Mouse (Mus musculus) cerebellum, adult 18-20 months (tissue): ENCODE results near the gene Gas7.
A peak's percentile ranks its signal among the peaks of the same experiment; 100 is the strongest.

Experiments used
- DNase-seq, 2 experiments: peaks; one replicate each; pipeline ENCODE4 v3.0.0; 2021

The Gas7 gene

DNA sequence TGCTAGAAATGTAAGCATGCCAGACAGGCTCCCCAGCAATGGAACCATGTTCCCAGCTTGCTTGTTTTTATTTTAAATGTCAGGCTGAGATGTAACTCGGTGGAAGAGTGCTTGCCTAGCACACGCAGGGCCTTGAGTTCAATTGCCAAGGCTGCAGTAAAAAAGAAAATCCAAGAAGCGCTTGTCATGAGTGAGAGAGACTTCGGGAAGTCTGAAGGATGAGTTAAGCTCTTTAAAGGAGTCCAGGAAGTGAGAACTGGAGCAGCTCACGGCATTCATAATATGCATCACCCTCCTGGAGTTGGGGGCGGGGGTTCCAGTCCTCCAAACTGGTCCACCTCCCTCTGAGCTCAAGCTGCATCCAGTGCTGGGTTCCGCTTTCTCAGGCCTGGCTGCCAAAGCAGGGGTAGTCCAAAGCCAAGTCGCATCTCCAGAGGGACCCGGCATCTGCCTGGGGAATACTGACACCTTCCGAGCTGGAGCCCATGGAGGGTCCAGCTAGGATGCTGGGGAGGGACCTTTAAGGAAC lies 34.5 kb downstream of the Gas7 start:
- DNase-seq = no peak

GRCm38 (mm10) chr11:67496796-67497195 lies 41.6 kb downstream of the Gas7 start:
- no peak for DNase-seq

DNA sequence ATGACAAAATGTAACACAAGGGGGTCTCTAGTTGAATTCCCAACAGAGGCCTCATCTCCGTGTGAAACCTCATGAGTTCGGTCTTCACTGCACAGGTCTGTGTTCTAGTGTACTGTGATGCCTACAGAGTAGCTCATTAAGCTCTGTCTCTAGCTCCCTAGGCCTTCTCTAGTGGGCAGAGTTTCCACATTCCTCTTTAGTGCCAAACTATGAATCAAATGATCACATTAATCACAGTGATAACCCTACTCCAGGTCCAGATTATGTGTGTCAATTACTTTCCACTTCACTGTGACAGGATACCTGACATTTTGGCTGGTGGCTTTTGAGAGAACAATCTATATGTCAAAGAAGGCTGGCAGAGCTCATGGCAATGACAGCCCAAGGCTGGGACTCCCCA lies 44.9 kb downstream of the Gas7 start:
- no peak for DNase-seq

GRCm38 (mm10) chr11:67501468-67502244 lies 46.4 kb downstream of the Gas7 start:
- peak; percentile 39 to 41 for DNase-seq

DNA sequence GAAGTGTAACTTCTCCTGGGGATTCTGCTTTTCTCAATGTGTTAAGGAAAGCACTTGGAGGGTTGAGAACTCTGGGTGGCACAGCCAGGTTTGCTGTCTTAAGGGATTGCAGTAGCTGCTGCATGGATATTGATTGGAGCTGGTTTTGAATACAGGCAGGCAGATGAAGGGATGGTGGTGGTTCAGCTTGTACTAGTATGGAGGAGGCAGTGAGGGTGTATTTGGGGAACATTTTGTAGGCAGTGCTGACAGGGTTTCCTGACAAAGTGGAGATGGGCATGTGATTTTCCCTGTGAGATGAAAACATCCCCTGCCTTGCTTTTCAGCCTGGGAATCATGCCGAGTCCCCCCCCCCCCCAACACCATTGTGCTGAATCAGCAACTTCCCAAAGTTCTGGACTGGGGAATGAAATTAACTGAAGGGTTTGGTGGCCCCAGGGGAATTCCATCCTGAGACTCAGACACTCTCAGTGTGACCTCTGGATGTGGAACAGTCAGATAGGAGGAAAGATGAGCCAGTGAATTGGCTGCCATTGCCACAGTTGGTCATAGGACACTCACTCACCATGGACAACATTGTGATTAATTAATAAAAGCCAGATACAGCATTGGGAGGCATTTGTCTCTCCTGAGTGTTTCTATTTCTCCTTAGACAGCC lies 54.1 kb downstream of the Gas7 start:
- no peak for DNase-seq

DNA sequence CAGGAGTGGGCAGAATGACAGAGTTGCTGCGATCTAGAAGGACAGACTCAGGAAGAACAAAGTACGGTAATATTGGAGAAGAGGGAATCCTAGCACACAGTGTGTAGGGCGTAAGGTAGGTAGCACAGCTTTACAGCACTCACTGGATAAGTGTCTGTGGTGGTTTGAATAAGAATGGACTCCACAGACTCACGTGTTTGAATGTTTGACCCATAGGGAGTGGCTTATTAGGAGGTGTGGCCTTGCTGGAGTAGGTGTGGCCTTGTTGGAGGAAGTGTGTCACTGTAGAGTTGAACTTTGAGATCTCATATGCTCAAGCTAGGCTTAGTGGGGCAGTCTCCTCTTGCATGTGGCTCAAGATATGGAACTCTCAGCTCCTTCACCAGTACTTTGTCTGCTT lies 55.6 kb downstream of the Gas7 start:
- DNase-seq = no peak

- DNase-seq = peak in 1 of 2 experiments; percentile 12
These were observed 57.8 kb downstream of the Gas7 start for GRCm38 (mm10) chr11:67513001-67513400.

DNA sequence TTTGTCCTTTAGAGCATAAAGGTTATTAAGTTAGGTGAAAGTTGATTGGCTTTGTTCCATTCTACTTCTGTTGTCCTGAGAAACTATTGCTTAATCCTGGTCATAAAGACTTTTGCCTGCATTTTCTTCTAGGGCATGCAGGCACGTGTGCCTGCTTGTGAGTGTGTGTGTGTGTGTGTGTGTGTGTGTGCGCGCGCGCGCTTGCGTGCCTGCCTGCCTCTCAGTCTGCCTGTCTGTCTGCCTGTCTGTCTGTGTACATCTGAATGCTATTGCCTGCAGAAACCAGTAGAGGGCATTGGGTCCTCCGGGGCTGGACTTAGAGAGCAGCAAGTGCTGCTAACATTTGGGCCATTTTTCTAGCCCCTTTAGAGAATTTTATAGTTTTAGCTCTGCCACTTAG lies 59.2 kb downstream of the Gas7 start:
- DNase-seq = no peak

GRCm38 (mm10) chr11:67515020-67515911 lies 60.0 kb downstream of the Gas7 start:
- no peak for DNase-seq

DNA sequence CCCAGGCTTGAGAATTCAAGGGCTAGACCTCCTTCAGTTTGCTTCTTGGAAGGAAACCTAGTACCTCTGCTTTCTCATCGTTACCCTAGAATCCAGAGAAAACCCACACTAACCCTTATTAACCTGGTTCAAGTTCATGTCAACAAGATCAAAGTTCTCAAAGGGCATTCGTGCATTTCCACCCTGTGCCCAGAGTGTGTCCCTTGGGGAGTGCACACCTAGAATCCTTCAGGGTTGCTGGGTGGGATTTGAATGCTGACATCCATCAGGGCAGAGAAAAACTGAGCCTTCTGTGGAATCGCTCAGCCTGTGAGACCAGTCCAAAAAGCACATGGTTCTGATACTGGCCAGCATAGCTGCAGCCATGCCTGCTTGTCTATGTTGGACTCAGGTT lies 60.7 kb downstream of the Gas7 start:
- no peak for DNase-seq

DNA sequence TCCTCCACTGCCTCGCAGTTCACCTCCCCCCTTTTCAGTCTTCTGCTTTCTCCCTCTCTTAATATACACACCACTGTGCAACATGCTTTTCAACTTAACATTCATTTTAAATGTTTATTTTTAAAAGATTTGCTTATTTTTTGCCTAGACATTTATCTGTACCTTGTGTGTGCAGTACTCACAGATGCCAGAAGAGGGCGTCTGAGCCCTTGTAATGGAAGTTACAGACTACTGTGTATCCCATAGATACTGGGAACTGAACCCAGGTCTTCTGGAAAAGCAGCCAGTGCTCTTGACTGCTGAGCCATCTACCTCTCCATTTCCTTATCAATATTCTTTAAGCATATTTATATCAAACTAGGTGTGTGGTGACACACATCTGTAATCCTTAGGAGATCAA lies 62.5 kb downstream of the Gas7 start:
- DNase-seq = no peak

DNA sequence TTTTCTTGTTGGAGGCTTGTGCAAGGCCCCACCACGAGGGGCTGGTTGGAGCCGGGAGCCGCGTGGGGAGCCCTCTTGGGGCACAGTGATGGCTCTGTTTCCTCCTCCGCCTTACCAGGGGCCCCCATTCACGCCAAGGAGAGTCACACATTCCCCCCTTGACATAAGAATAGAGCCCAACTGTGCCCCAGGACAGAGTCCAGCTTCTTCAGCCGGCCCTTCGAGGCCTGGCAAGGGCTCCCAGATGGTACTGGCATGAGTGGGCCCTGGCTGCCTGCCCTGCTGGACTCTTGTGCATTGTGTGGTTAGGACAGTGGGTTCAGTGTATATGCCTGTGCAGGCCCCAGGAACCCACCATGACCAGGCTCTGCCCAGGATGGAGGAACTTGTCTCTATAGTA lies 63.7 kb downstream of the Gas7 start:
- DNase-seq = peak; percentile 38

DNA sequence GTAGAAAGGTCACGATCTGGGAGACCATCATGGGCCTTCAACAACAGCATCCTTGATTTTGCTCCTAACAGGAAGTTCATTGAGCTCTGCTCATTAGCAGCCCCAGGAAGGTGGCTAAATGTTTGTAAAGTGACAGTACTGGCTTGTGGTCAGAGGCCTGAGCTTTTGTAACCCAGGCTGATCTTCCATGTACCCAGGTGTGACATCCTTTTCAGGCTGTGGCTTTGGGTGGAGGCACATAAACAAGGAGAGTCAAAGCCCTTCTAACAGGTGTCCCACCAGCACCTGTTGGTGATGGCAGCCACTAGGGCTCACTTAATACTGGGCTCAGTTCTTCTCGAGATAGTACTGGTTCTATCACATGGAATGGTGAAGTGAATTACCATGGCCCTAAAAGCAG lies 67.4 kb downstream of the Gas7 start:
- DNase-seq = no peak

GRCm38 (mm10) chr11:67523806-67524205 lies 68.6 kb downstream of the Gas7 start:
- DNase-seq = no peak

DNA sequence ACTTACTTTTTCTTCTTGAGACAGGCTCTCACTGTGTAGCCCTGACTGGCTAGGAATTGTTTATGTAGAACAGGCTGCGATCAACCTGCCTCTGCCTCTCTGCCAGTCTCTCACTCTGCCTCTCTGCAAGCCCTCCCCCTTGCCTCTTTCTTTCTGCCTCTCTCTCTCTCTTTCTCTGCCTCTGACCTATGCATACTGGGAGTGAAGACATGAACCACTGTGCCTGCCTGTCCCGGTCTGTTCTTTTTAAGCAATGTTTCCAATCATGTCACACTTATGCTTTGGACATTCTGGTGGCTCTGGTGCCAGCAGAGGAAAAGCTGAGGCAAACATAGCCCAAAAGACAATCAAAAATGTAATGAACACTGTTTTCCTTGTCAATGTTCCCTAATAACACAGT lies 69.5 kb downstream of the Gas7 start:
- no peak for DNase-seq

DNA sequence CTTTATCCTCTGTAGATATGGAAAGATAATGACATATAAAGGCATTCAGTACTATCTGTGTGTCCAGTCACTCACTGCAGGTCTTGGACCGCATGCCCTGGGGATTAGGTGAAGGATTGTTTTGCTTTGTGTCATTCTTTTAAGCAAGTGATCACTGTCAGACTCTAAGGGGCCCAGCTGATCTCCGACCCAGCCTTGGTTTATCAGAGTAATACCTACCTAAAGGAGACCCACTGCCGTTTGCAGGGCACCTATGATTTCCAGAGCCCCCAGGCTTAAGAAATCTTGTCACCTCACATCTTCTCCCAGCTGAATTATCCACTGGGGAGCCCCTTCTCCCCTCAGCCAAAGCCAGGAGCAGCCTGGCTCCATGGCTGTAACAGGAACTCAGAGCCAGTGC lies 70.6 kb downstream of the Gas7 start:
- DNase-seq = no peak

DNA sequence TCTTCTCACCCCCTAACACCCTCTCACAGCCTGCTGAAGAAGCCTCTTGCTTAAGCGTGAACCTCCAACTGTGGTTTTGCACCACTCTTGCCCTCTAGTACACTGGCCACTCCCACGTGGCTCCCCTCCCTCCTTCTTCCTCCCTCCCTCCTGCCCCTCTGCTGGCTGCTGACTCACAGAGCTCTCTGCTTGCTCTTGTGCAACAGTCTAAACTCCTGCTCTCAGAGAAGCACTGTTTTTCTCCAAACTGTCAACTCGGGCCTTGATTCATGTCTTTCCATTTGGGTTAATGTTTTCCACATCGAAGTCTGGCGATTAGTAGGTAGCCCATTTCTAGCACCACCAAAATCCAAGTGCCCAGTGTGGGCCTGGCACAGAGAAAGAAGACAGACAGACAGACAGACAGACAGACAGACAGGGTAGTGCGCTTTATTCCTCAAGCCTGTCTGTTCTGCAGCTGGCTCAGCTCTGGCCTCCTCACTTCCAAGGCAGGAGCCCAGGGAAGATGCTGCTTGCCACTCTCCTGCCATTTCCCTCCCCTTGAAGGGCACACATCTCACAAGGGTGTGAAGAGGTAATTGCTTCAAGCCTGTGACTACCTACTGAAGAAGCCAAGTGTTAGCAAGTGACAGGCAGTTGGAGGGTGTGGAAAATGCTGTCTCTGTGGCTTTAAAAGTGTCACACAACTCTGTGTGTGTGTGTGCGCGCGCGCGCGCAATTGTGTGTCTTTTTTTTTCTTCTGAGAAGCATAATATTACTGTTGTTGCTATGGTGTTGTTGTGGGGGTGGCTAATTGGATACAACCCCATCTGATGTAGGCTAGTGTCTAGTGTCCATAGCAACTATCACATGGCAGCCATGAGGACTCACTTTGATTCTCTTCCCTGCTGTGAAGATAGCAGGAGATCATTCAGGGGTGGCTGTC lies 71.6 kb downstream of the Gas7 start:
- DNase-seq = no peak

GRCm38 (mm10) chr11:67531286-67531685 lies 76.0 kb downstream of the Gas7 start:
- DNase-seq = no peak

GRCm38 (mm10) chr11:67531926-67532565 lies 76.8 kb downstream of the Gas7 start:
- DNase-seq = no peak

- DNase-seq = no peak
These were observed 77.5 kb downstream of the Gas7 start for GRCm38 (mm10) chr11:67532728-67533127.

- DNase-seq = no peak
These were observed 77.9 kb downstream of the Gas7 start for GRCm38 (mm10) chr11:67533151-67533550.

DNA sequence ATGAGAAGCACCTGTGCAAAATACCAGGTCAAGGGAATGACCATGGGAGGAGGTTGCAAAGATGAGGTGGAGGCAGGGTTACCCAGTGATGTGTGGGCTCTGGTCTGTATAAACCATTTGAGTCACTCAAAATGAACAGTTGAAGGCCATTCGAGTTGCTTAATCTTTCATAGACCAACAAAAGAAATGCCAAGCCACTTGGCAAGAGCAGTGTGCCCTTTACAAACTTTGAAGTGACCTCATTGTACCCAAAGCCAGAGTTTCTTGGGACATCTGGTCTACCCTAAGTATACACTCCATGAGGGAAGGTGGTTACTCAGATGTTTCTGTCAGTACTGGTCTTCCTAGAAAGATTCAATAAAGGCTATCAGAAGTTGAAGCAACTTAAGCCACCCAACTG lies 80.5 kb downstream of the Gas7 start:
- DNase-seq = no peak
